Mouse (Mus musculus) thymus, adult 2 months (tissue): Measurements from ENCODE around the gene Cdh23.

Experiments
- CTCF ChIP-seq: fragments of 200-500 bp; IDR thresholded peaks from 2 replicates; pipeline ENCODE4 v1.5.1; 2012; ENCODE audit warnings: mild to moderate bottlenecking, control low read depth, low read length, moderate library complexity, borderline replicate concordance; ENCODE audit not compliant: control insufficient read depth, poor library complexity, insufficient read depth; ENCODE audit errors: extremely low read depth
- POLR2A ChIP-seq: fragments of 200-500 bp; IDR thresholded peaks from 2 replicates; pipeline ENCODE4 v1.6.1; 2012; ENCODE audit warnings: mild to moderate bottlenecking, low read length, control low read depth, moderate library complexity; ENCODE audit not compliant: control insufficient read depth, poor library complexity, insufficient read depth; ENCODE audit errors: extremely low read depth

DNA sequence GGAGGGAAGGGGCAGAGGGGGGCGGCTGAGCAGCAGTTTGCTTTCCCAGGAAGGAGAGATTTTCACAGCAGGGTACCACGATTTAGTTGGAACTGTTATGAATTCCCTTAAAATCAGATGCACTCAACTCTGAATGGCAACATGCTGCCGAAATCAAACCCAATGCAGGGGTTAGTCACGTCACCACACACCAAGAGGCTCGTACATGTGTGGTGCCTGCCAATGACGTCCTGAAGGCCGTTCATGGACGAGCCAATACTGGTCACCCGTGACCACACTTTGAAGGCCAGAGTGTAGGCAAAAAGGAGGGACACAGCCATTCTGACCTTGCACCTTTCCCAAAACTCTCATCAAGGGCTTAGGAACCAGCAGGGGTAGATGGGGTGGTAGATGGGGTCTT lies 35.3 kb downstream of the Cdh23 start:
- no peak for TF ChIP-seq CTCF
- TF ChIP-seq POLR2A: no peak
